Mouse (Mus musculus) E14TG2a.4 (cell line): ENCODE data around the gene Eme1.

Experiments used
- CTCF ChIP-seq: conservative IDR thresholded peaks from 2 replicates; pipeline ENCODE4 v1.5.1; 2014; ENCODE audit warnings: low read length
- NANOG ChIP-seq: IDR thresholded peaks from 2 replicates; pipeline ENCODE4 v1.6.1; 2014; ENCODE audit warnings: borderline replicate concordance, low read length, mixed read lengths
- POU5F1 ChIP-seq: IDR thresholded peaks from 2 replicates; pipeline ENCODE4 v1.6.1; 2014; ENCODE audit warnings: low read length, borderline replicate concordance

DNA sequence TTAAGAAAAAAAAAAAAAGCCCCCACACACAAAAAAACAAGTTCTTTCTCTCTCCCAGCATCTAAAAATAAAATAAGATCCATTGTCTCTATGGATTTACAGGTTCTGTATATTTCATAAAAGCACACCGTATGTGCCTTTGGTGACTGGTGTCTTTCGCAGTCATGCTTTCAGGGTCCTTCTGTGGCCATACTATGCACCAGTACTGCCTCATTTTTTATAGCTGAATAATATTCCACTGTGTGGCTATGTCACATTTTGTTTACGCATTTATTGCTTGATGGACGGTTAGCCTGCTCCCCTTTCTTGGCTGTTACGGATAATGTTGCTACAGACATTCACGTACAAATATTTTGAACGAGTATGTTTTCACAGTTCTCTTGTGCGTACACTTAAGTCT lies 791 bp downstream of the Eme1 start:
- no peak for TF ChIP-seq CTCF
- TF ChIP-seq POU5F1, result no peak
- TF ChIP-seq NANOG, result no peak
